Mouse (Mus musculus) neural tube, embryonic 11.5 days (tissue): ENCODE measurements around the gene Slc4a3. TPM values are rescaled to one million over a fixed set of nuclear protein-coding genes. Genes with fewer than 3 reads are reported as not detected.

Experiments
- ATAC-seq: fragments of 200-750 bp; cut with Nextera tagmentation; 2 replicates; pipeline ENCODE4 v1.8.0; 2017; ENCODE audit warnings: moderate number of reproducible peaks, mild to moderate bottlenecking, moderate TSS enrichment, moderate library complexity; ENCODE audit not compliant: insufficient read depth, low FRiP score, low TSS enrichment
- DNase-seq: peaks from one replicate; pipeline ENCODE4 v3.0.0-alpha.2; 2015; ENCODE audit warnings: low spot score
- H3K27ac ChIP-seq: fragments of 300-500 bp; sonication (generic); 2 replicates; pipeline ENCODE4 v1.5.1; 2014; ENCODE audit warnings: low read depth, mild to moderate bottlenecking, low read length
- H3K27me3 ChIP-seq: fragments of 300-500 bp; sonication (generic); 2 replicates; pipeline ENCODE4 v1.6.1; 2014; ENCODE audit warnings: mild to moderate bottlenecking, low read length, mixed read lengths; ENCODE audit not compliant: control insufficient read depth, insufficient read depth
- H3K36me3 ChIP-seq: fragments of 300-500 bp; sonication (generic); 2 replicates; pipeline ENCODE4 v1.6.1; 2014; ENCODE audit warnings: mild to moderate bottlenecking, low read length, moderate library complexity, mixed read lengths; ENCODE audit not compliant: control insufficient read depth, insufficient read depth
- H3K4me1 ChIP-seq: fragments of 300-500 bp; sonication (generic); 2 replicates; pipeline ENCODE4 v1.6.1; 2014; ENCODE audit warnings: low read length, mixed read lengths; ENCODE audit not compliant: control insufficient read depth, insufficient read depth
- H3K4me2 ChIP-seq: fragments of 300-500 bp; sonication (generic); 2 replicates; pipeline ENCODE4 v1.6.1; 2014; ENCODE audit warnings: low read depth, mild to moderate bottlenecking, moderate library complexity
- H3K4me3 ChIP-seq: fragments of 300-500 bp; sonication (generic); 2 replicates; pipeline ENCODE4 v1.5.1; 2014; ENCODE audit warnings: low read depth, low read length
- H3K9ac ChIP-seq: fragments of 300-500 bp; sonication (generic); 2 replicates; pipeline ENCODE4 v1.6.1; 2014; ENCODE audit warnings: mild to moderate bottlenecking, low read length
- H3K9me3 ChIP-seq: fragments of 300-500 bp; sonication (generic); 2 replicates; pipeline ENCODE4 v1.6.1; 2016; ENCODE audit warnings: low read length; ENCODE audit not compliant: control insufficient read depth
- WGBS: fragments of 180-500 bp; shearing (Covaris S2); extraction: QIAGEN DNeasy Blood & Tissue Kit; methylation state at CpG from one replicate; pipeline ENCODE4 v1.1.7; 2014; 5-methylcytosine and 5-hydroxymethylcytosine counted together
- polyA plus RNA-seq: library from polyadenylated mRNA; unstranded; fragments of >200 nt; fragmentation: Nextera tagmentation; extraction: Ambion mirVana; gene quantifications from 2 replicates; pipeline ENCODE4 v1.2.1, GENCODE M21; 2014

Slc4a3 gene
- polyA plus RNA-seq, 1 experiment from 2014 or later = 8.6 TPM

- peak overlapping the region; percentile 87 for H3K4me3 ChIP-seq
- WGBS = under 1% methylated on average over 79 of the region's 84 CpGs
- DNase-seq (peak; percentile 71), ATAC-seq (peak; percentile 51)
- H3K36me3 ChIP-seq = peaks cover 3% of the 10 kb centered on the region; the same call in 1 of the 2 replicates
- H3K27ac ChIP-seq = peak overlapping the region; percentile 83
- peak overlapping the region; percentile 96 for H3K4me2 ChIP-seq
- peaks cover 2% of the 10 kb centered on the region; the same call in 1 of the 2 replicates for H3K27me3 ChIP-seq
- no peaks in the 10 kb centered on the region for H3K9me3 ChIP-seq
- peak overlapping the region; percentile 93 for H3K9ac ChIP-seq
- 0 out of 2 replicates have a peak, but pooled peaks cover 3% of the 10 kb centered on the region for H3K4me1 ChIP-seq
Measured at GRCm38 (mm10) chr1:75505159-75505955, 40.7 kb upstream of the Slc4a3 start.

- H3K27ac ChIP-seq = peak within 1 kb of the TSS; percentile 83
- 2% methylated on average over 58 of the region's 65 CpGs for WGBS
- ATAC-seq = peak; percentile 76
- H3K9ac ChIP-seq = peak within 1 kb of the TSS; percentile 93
- peak; percentile 81 for DNase-seq
- H3K36me3 ChIP-seq = peaks cover 3% of the 10 kb centered on the region; the same call in 1 of the 2 replicates
- peak within 1 kb of the TSS; percentile 96 for H3K4me2 ChIP-seq
- H3K4me1 ChIP-seq = 0 out of 2 replicates have a peak, but pooled peaks cover 3% of the 10 kb centered on the region
- peak within 1 kb of the TSS; percentile 87 for H3K4me3 ChIP-seq
- H3K27me3 ChIP-seq = peaks cover 2% of the 10 kb centered on the region; the same call in 1 of the 2 replicates
- H3K9me3 ChIP-seq = no peaks in the 10 kb centered on the region
Measured at GRCm38 (mm10) chr1:75505956-75506831, 39.9 kb upstream of the Slc4a3 start, which contains the start of gene Obsl1. TSS of gene Obsl1 (minus strand) at chr1:75506452.

GRCm38 (mm10) chr1:75507006-75507405 lies 39.1 kb upstream of the Slc4a3 start, which contains the start of gene Inha:
TSS of gene Inha (plus strand) at chr1:75507077.
- Histone ChIP-seq H3K36me3 (peaks cover 3% of the 10 kb centered on the region; the same call in 1 of the 2 replicates), H3K9ac (peak within 1 kb of the TSS; percentile 93), H3K27me3 (peaks cover 2% of the 10 kb centered on the region; the same call in 1 of the 2 replicates), H3K4me2 (peak within 1 kb of the TSS; percentile 96), H3K27ac (peak within 1 kb of the TSS; percentile 83), H3K4me1 (0 out of 2 replicates have a peak, but pooled peaks cover 3% of the 10 kb centered on the region), H3K9me3 (no peaks in the 10 kb centered on the region), H3K4me3 (peak within 1 kb of the TSS; percentile 87)
- ATAC-seq (no peak), DNase-seq (no peak)
- WGBS = 80% methylated on average over 10 of the region's 10 CpGs

GRCm38 (mm10) chr1:75509586-75509985 lies 36.5 kb upstream of the Slc4a3 start:
- Histone ChIP-seq H3K27me3 (0 out of 2 replicates have a peak, but pooled peaks cover 2% of the 10 kb centered on the region), H3K27ac (no peak overlapping the region), H3K9ac (no peak overlapping the region), H3K4me2 (no peak overlapping the region), H3K4me3 (no peak overlapping the region), H3K9me3 (no peaks in the 10 kb centered on the region), H3K36me3 (no peaks in the 10 kb centered on the region), H3K4me1 (0 out of 2 replicates have a peak, but pooled peaks cover 3% of the 10 kb centered on the region)
- ATAC-seq (no peak), DNase-seq (no peak)
- 42% methylated on average over 20 of the region's 20 CpGs for WGBS

GRCm38 (mm10) chr1:75510154-75510553 lies 35.9 kb upstream of the Slc4a3 start:
- no peaks in the 10 kb centered on the region for H3K9me3 ChIP-seq
- WGBS = 81% methylated on average over 5 of the region's 5 CpGs
- no peak overlapping the region for H3K4me3 ChIP-seq
- 0 out of 2 replicates have a peak, but pooled peaks cover 3% of the 10 kb centered on the region for H3K4me1 ChIP-seq
- no peak overlapping the region for H3K9ac ChIP-seq
- no peak overlapping the region for H3K4me2 ChIP-seq
- no peak overlapping the region for H3K27ac ChIP-seq
- no peaks in the 10 kb centered on the region for H3K36me3 ChIP-seq
- ATAC-seq (no peak), DNase-seq (no peak)
- 0 out of 2 replicates have a peak, but pooled peaks cover 2% of the 10 kb centered on the region for H3K27me3 ChIP-seq

- no peak overlapping the region for H3K27ac ChIP-seq
- DNase-seq = no peak
Measured at GRCm38 (mm10) chr1:75511437-75512210, 34.4 kb upstream of the Slc4a3 start.

DNA sequence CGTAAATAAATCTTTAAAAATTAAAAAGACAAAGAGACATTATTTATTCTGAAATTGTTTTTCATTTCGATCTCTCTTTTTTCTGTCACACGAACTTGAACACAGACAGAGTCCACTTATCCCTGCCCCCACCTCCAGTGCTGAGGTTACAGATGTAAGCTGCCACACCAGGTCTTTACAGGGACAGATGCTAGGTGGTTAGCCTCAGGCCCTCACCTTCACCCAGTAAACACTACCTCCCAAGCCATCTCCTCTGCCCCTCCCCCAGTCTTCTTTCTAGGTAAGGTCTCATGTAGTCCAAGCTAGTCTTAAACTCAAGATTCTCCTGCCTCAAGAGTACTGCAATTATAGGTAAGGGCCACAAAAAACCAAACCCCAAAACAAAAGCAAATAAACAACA lies 33.5 kb upstream of the Slc4a3 start:
- 95% methylated on average over 3 of the region's 3 CpGs for WGBS
- no peak for ATAC-seq
- Histone ChIP-seq H3K9me3 (no peaks in the 10 kb centered on the region), H3K27ac (no peak overlapping the region), H3K9ac (no peak overlapping the region), H3K27me3 (no peaks in the 10 kb centered on the region), H3K4me1 (no peaks in the 10 kb centered on the region), H3K4me2 (no peak overlapping the region), H3K4me3 (no peak overlapping the region), H3K36me3 (no peaks in the 10 kb centered on the region)
- no peak for DNase-seq

More at GRCm38 (mm10) chr1:75511437-75512210, 34.4 kb upstream of the Slc4a3 start:
- WGBS = 68% methylated on average over 4 of the region's 4 CpGs
- no peaks in the 10 kb centered on the region for H3K9me3 ChIP-seq
- H3K4me3 ChIP-seq = no peak overlapping the region
- no peaks in the 10 kb centered on the region for H3K27me3 ChIP-seq
- no peak for ATAC-seq
- H3K9ac ChIP-seq = no peak overlapping the region
- no peaks in the 10 kb centered on the region for H3K36me3 ChIP-seq
- 0 out of 2 replicates have a peak, but pooled peaks cover 3% of the 10 kb centered on the region for H3K4me1 ChIP-seq
- H3K4me2 ChIP-seq = no peak overlapping the region
